Mouse (Mus musculus) heart, postnatal 4 days (tissue): ENCODE results near the gene Aoc2. TPM values are rescaled to one million over a fixed set of nuclear protein-coding genes. Genes with fewer than 3 reads are reported as not detected.
"Not testable (repeated sequence)": the region's sequence is repeated elsewhere in the genome, so short reads cannot be mapped to it uniquely, and the experiment has no call there.

ENCODE experiments used
- DNase-seq: peaks from one replicate; pipeline ENCODE4 v3.0.0; 2021
- microRNA-seq, 2 experiments: library from miRNA; unstranded; fragments of <30 nt; microRNA quantifications; one replicate each; pipeline ENCODE4 v1.2.0; 2021 to 2022
- total RNA-seq, 2 experiments: library from RNA; stranded (reverse); gene quantifications; 2 replicates each; pipeline ENCODE4 v1.2.3; 2021

The Aoc2 gene
- total RNA-seq, 2 experiments from 2014 or later = 2.9 to 3.2 TPM

DNA sequence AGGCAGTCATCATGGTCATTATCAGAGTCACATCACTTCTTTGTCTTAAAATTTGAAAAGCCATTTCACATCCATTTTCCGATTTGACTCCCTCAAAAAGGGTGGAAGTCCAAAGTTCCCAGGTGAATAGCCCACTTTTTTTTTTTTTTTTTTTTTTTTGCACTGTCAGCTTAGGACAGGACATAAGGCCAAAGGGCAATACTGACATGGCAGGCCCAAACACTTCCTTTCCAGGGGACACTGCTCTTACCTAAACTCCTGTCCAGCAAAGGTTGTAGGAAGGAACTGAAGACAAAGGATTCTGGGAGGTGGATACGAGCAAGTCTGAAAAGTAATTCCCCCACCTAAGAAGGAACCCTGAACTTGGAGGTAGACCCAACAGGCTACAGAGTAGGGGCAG, 31.1 kb downstream of the Aoc2 start:
- DNase-seq = no peak

GRCm38 (mm10) chr11:101357505-101358182, 32.8 kb downstream of the Aoc2 start:
- no peak for DNase-seq

DNA sequence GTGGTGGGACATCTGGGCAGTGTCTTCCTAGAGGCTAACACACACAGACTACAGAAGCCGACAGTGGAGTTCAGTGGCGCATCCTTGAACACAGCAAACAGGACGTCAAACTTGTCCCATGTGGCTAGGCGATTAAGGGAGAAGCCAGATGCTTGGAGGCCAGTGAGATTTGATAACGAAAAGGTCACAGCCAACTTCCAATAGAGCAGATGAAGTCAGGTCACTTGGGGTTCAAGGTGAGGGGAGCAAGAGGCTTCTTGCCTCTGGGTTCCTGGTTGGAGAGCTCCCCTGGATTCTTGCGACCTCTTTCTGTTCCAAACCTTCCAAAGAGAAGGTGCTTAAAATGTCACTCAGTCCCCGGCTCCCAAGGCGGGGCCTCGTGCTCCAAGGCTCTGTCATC, 34.9 kb downstream of the Aoc2 start:
- DNase-seq = no peak

- no peak for DNase-seq
Observed at GRCm38 (mm10) chr11:101360651-101361113, 35.8 kb downstream of the Aoc2 start.

DNA sequence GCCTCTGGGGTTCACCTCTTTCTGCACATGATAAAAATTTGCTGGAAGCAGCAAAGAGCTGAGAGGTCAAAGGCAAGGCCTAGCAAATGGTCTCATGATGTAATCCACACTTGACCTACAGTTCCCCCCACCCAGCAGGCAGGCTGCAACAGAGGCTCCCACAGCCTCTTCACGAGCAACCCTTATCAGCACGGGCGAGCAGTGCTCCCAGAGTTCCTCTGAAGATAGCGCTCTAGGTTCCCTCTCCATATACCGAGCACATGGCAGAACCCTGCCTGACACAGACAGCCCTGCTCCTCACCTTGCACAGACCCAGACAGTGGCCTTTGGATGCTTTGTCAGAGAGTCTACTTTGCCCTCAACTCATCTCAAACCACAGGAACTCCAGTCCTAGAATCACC, 39.7 kb downstream of the Aoc2 start:
- no peak for DNase-seq

- DNase-seq = no peak
Observed at GRCm38 (mm10) chr11:101367326-101367935, 42.6 kb downstream of the Aoc2 start, which contains the start of gene G6pc. TSS of gene G6pc (plus strand) at chr11:101367561.

- DNase-seq = no peak
Observed at GRCm38 (mm10) chr11:101370141-101370540, 45.3 kb downstream of the Aoc2 start.

DNA sequence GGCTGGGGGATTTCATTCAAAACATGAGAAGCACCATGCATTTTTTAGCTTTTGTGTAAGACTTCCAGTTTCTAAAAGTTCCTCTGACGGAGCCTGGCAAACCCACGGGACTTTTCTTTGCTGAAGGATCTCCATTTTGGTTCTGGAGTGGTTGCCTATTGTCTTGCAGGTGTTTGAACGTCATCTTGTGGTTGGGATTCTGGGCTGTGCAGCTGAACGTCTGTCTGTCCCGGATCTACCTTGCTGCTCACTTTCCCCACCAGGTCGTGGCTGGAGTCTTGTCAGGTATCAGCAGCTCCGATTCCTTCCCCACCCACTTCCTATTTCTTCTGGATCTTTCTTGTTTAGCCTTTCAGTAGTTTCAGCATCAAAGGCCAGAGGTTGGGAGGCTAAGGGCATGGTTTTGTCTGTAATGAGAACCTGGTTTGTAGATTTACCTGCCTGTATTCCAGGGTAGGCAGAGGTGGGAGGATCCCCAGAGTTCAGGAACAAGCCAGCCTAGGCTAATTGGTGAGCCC, 49.6 kb downstream of the Aoc2 start:
- DNase-seq = no peak

GRCm38 (mm10) chr11:101378196-101378595, 53.3 kb downstream of the Aoc2 start:
- DNase-seq = not testable (repeated sequence)

- no peak for DNase-seq
Observed at GRCm38 (mm10) chr11:101378926-101379325, 54.1 kb downstream of the Aoc2 start.

Small RNA genes lying within 50 kb of the gene (microRNA-seq; reads per million reads assigned to microRNA genes)
- gene Gm25593 = 0 reads per million in 2 experiments

Other genes starting within 250 kb of the Aoc2 start
- gene Hsd17b1, start 246.7 kb upstream of the Aoc2 start, total RNA-seq = not detected
- 10 to 100 TPM; 15.4 to 16.2 TPM for gene Coasy, start 242.5 kb upstream of the Aoc2 start, total RNA-seq
- gene Mlx, start 237.8 kb upstream of the Aoc2 start, total RNA-seq = 10 to 100 TPM; 17.5 to 17.7 TPM
- 10 to 100 TPM; 11.7 to 13.6 TPM for gene Psmc3ip, start 229.6 kb upstream of the Aoc2 start, total RNA-seq
- gene Retreg3, start 205.2 kb upstream of the Aoc2 start, total RNA-seq = 10 to 100 TPM; 32.1 to 32.3 TPM
- gene Tubg1, start 205.1 kb upstream of the Aoc2 start, total RNA-seq = 10 to 100 TPM; 53.5 to 53.7 TPM
- gene Tubg2, start 169.2 kb upstream of the Aoc2 start, total RNA-seq = 1 to 10 TPM; 6.6 to 7.0 TPM
- 1 to 10 TPM; 1.5 to 1.6 TPM for gene Cntnap1, start 154.5 kb upstream of the Aoc2 start, total RNA-seq
- 10 to 100 TPM; 23.1 to 27.3 TPM for gene Plekhh3, start 153.7 kb upstream of the Aoc2 start, total RNA-seq
- not detected for gene Ccr10, start 149.6 kb upstream of the Aoc2 start, total RNA-seq
- 10 to 100 TPM; 14.7 to 15.0 TPM for gene Ezh1, start 98.6 kb upstream of the Aoc2 start, total RNA-seq
- gene Ramp2, start 79.0 kb upstream of the Aoc2 start, total RNA-seq = 100 to 1,000 TPM; 122 to 134 TPM
- gene Vps25, start 71.4 kb upstream of the Aoc2 start, total RNA-seq = 10 to 100 TPM; 87.6 to 88.7 TPM
- 1 to 10 TPM; 4.5 to 7.2 TPM for gene Wnk4, start 64.5 kb upstream of the Aoc2 start, total RNA-seq
- under 1 TPM; 0.41 to 0.47 TPM for gene Cntd1, start 46.1 kb upstream of the Aoc2 start, total RNA-seq
- 10 to 100 TPM; 86.3 to 90.1 TPM for gene Coa3, start 45.9 kb upstream of the Aoc2 start, total RNA-seq
- 100 to 1,000 TPM; 103 to 106 TPM for gene Becn1, start 22.8 kb upstream of the Aoc2 start, total RNA-seq
- 100 to 1,000 TPM in 1 of 2 experiments, 10 to 100 TPM in 1; 88.7 to 103 TPM for gene Psme3, start 8.8 kb upstream of the Aoc2 start, total RNA-seq
- 10 to 100 TPM; 29.5 to 31.3 TPM for gene Aoc3, start 5.5 kb downstream of the Aoc2 start, total RNA-seq
- not detected for gene G6pc, start 42.5 kb downstream of the Aoc2 start, total RNA-seq
- 10 to 100 TPM; 25.0 to 27.1 TPM for gene Aarsd1, start 92.6 kb downstream of the Aoc2 start, total RNA-seq
- 1 to 10 TPM; 3.0 to 8.8 TPM for gene Gm27029, start 99.7 kb downstream of the Aoc2 start, total RNA-seq
- gene Rundc1, start 100.0 kb downstream of the Aoc2 start, total RNA-seq = 10 to 100 TPM in 1 of 2 experiments, 1 to 10 TPM in 1; 9.0 to 12.4 TPM
- gene Ptges3l, start 100.3 kb downstream of the Aoc2 start, total RNA-seq = 10 to 100 TPM; 50.6 to 52.8 TPM
- 10 to 100 TPM; 69.0 to 72.5 TPM for gene Rpl27, start 117.2 kb downstream of the Aoc2 start, total RNA-seq
- 10 to 100 TPM; 12.0 to 13.1 TPM for gene Ifi35, start 123.3 kb downstream of the Aoc2 start, total RNA-seq
- gene Rnd2, start 139.9 kb downstream of the Aoc2 start, total RNA-seq = 10 to 100 TPM; 11.5 to 11.7 TPM
- gene Vat1, start 141.2 kb downstream of the Aoc2 start, total RNA-seq = 10 to 100 TPM; 59.5 to 60.4 TPM
- 10 to 100 TPM; 10.6 to 10.9 TPM for gene Brca1, start 226.9 kb downstream of the Aoc2 start, total RNA-seq
- 100 to 1,000 TPM; 116 to 120 TPM for gene Nbr1, start 227.1 kb downstream of the Aoc2 start, total RNA-seq